Mouse (Mus musculus): Measurements from ENCODE around the gene Fes.

- TF ChIP-seq CTCF (IDR thresholded peaks at IDR 0.05; ENCODE audit: insufficient read depth, low read depth, low read length): no peak
- no peak for TF ChIP-seq POLR2A (IDR thresholded peaks at IDR 0.05; ENCODE audit: insufficient read depth, low read depth, low read length)
These were observed 34.8 kb downstream of the Fes start for GRCm38 (mm10) chr7:80352920-80353319.
